9 mouse cellular contexts compared by ENCODE assay signal in the genomic region with DNA sequence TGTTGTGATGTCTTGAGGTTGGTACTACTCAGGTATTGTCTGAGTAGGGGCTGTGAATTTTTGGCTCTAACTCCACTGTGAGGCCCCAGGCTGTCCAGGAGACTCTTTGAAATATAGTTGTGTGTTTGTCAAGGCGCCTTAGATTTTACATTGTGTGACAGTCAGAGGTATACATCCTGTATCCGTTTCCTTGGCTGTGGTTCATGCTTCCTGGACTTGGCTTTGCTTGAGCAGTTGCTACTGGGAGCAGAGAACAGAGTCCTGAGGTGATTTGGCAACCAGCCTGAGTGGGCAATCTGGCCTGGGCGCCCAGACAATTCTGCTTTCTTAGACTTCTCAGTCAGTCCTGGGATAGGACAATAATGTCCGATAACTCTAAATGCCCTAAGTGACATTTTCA. TPM values are rescaled to one million over a fixed set of nuclear protein-coding genes. Genes with fewer than 3 reads are reported as not detected.
DNase-seq lines count a peak whose midpoint lies in the region; ATAC-seq and TF ChIP-seq lines count a peak whose summit lies in the region.
"Had no signal": no experiment of that assay in that cellular context is flagged by ENCODE, and none has a peak within 500 bp of the region (broad histone marks: within the 10 kb centered on the region; RNA-seq: fewer than 3 reads in every experiment).

No protein-coding gene starts in this region.

- no peak for TF ChIP-seq POLR2A in liver, adult 2 months (IDR thresholded peaks at IDR 0.05; ENCODE audit: extremely low read depth, insufficient read depth, low read length)
- peak; percentile 15; the same call in 1 of the 2 replicates for TF ChIP-seq POLR2A in cerebellum, adult 2 months (IDR thresholded peaks at IDR 0.05; ENCODE audit: borderline replicate concordance, insufficient read depth, low read length)

- H3K4me3 ChIP-seq in liver, adult 2 months (ENCODE audit: insufficient read depth, low read depth, low read length), result no peak overlapping the region
- peak overlapping the region; percentile 48 for H3K4me3 ChIP-seq in cerebellum, adult 2 months (replicated peaks; ENCODE audit: insufficient read depth, low read depth, low read length)
- H3K4me3 ChIP-seq in lung, embryonic 14.5 days (ENCODE audit: low read depth, low read length), result no peak overlapping the region

- 25% methylated on average over 4 of the region's 4 CpGs for WGBS in liver, adult 2 months
- 0% methylated on average over 4 of the region's 4 CpGs for WGBS in cerebellum, adult 2 months
- 52% methylated on average over 4 of the region's 4 CpGs for WGBS in lung, embryonic 14.5 days

- H3K9ac ChIP-seq in liver, adult 2 months (ENCODE audit: low read depth, low read length), result no peak overlapping the region
- H3K9ac ChIP-seq in lung, embryonic 14.5 days, result no peak overlapping the region

- H3K27ac ChIP-seq in liver, adult 2 months (replicated peaks; ENCODE audit: insufficient read depth, low read depth, low read length), result peak overlapping the region; percentile 50
- H3K27ac ChIP-seq in cerebellum, adult 2 months (ENCODE audit: insufficient read depth, low read length), result peak overlapping the region; percentile 91
- peak overlapping the region; percentile 65; the same call in 1 of the 2 replicates for H3K27ac ChIP-seq in lung, embryonic 14.5 days (ENCODE audit: low read depth)

- H3K27me3 ChIP-seq in liver, adult 2 months (ENCODE audit: control insufficient read depth, insufficient read depth, low read length), result no peaks in the 10 kb centered on the region
- H3K27me3 ChIP-seq in cerebellum, adult 2 months (ENCODE audit: control insufficient read depth, insufficient read depth, low read length), result no peaks in the 10 kb centered on the region
- H3K27me3 ChIP-seq in lung, embryonic 14.5 days (ENCODE audit: insufficient read depth, low read length), result no peaks in the 10 kb centered on the region

- no peaks in the 10 kb centered on the region for H3K36me3 ChIP-seq in liver, adult 2 months (ENCODE audit: control insufficient read depth, insufficient read depth, low read length)
- peaks cover 7% of the 10 kb centered on the region; the same call in 1 of the 2 replicates for H3K36me3 ChIP-seq in lung, embryonic 14.5 days (ENCODE audit: insufficient read depth)

- peaks cover 42% of the 10 kb centered on the region for H3K4me1 ChIP-seq in liver, adult 2 months (ENCODE audit: control insufficient read depth, insufficient read depth, low read length)
- H3K4me1 ChIP-seq in cerebellum, adult 2 months (ENCODE audit: control insufficient read depth, insufficient read depth, low read length), result peaks cover 33% of the 10 kb centered on the region
- no peaks in the 10 kb centered on the region for H3K4me1 ChIP-seq in lung, embryonic 14.5 days (ENCODE audit: insufficient read depth)

- H3K79me2 ChIP-seq in liver, adult 2 months (ENCODE audit: control insufficient read depth, insufficient read depth, low read length), result peaks cover 68% of the 10 kb centered on the region

- TF ChIP-seq CTCF in liver, adult 2 months (IDR thresholded peaks at IDR 0.05; ENCODE audit: low read depth, low read length), result no peak
- TF ChIP-seq CTCF in cerebellum, adult 2 months (IDR thresholded peaks at IDR 0.05; ENCODE audit: borderline replicate concordance, insufficient read depth, low read depth, low read length), result no peak
- TF ChIP-seq CTCF in lung, embryonic 14.5 days (IDR thresholded peaks at IDR 0.05; ENCODE audit: low read depth), result no peak

- peak; percentile 13 for ATAC-seq in inflammation-experienced regulatory T-cells, adult 6 months
- no peak for ATAC-seq in lung, embryonic 14.5 days (ENCODE audit: insufficient read depth)

- no peaks in the 10 kb centered on the region for H3K9me3 ChIP-seq in lung, embryonic 14.5 days (ENCODE audit: low read depth, low read length)

- DNase-seq in liver, adult 2 months (ENCODE audit: extremely low read depth, low read depth, low spot score), result peak; percentile 64
- DNase-seq in liver, result no peak
- peak; percentile 94 to 97 for DNase-seq in cerebellum, adult 2 months
- peak; percentile 61 for DNase-seq in lung, embryonic 14.5 days
- DNase-seq in spleen, postnatal 10 days (ENCODE audit: low spot score in 2 of 2), result no peak
- DNase-seq in frontal cortex, postnatal 25 days (ENCODE audit: low spot score in 2 of 2), result no peak
- DNase-seq in embryo, embryonic 10 days (ENCODE audit: low spot score), result no peak

- H3K4me2 ChIP-seq in lung, embryonic 14.5 days, result no peak overlapping the region

RNA-seq across cellular contexts. Expression of a gene that starts 5.3 kb away (rescaled TPM):
- 42.7 and 47.1 TPM in 2 replicates for total RNA-seq in liver, adult 2 months (2014; rRNA removed)
- 6.9 and 11.6 TPM in 2 replicates for polyA plus RNA-seq in liver, adult 2 months (2012; rRNA removed)
- 97.4 and 105 TPM in 2 replicates for polyA plus RNA-seq in cerebellum, adult 2 months (2012; rRNA removed)
- 100 to 1,000 TPM; 147 to 215 (median 207) TPM for polyA plus RNA-seq in inflammation-experienced regulatory T-cells, adult 6 months (2017; shearing (Covaris generic))
- polyA plus RNA-seq in lung, embryonic 14.5 days (2014; fragmentation: Nextera tagmentation; extraction: Ambion mirVana), result 76.5 and 84.1 TPM in 2 replicates

RNA-seq across cellular contexts. Expression of a gene that starts 34.9 kb away (rescaled TPM):
- total RNA-seq in liver, adult 2 months (2014; rRNA removed), result 0.18 and 0.27 TPM in 2 replicates
- 0.14 and 0.16 TPM in 2 replicates for polyA plus RNA-seq in liver, adult 2 months (2012; rRNA removed)
- polyA plus RNA-seq in cerebellum, adult 2 months (2012; rRNA removed), result 24.8 and 25.3 TPM in 2 replicates
- polyA plus RNA-seq in inflammation-experienced regulatory T-cells, adult 6 months (2017; shearing (Covaris generic)), result under 1 TPM in 1 of 3 experiments, not detected in 2; 0.38 TPM
- polyA plus RNA-seq in lung, embryonic 14.5 days (2014; fragmentation: Nextera tagmentation; extraction: Ambion mirVana), result 0.07 and 0.16 TPM in 2 replicates
- polyA plus RNA-seq: heart, embryonic 14.5 days had no signal

Comparison
In these comparisons a context has a peak if more than half of its experiments do, and no peak if none do; other contexts are left out.
1. DNase-seq: peak in liver, adult 2 months (single experiment), cerebellum, adult 2 months (2 of 2) and lung, embryonic 14.5 days (single experiment); none in liver (single experiment), spleen, postnatal 10 days (0 of 2), frontal cortex, postnatal 25 days (0 of 2) and embryo, embryonic 10 days (single experiment).
2. RNA of a gene that starts 34.9 kb away (polyA plus RNA-seq): 24.8 to 25.3 TPM in cerebellum, adult 2 months; 0.14 to 0.16 TPM in liver, adult 2 months, 0.07 to 0.16 TPM in lung, embryonic 14.5 days and 0.38 TPM in inflammation-experienced regulatory T-cells, adult 6 months; every median in the first group is over 10 times any median in the second.
3. Peak in every context shown above with its lines, with median percentiles within 50 percentile points of each other: H3K27ac ChIP-seq.